Mouse (Mus musculus): ENCODE measurements around the gene Ahdc1. TPM values are rescaled to one million over a fixed set of nuclear protein-coding genes. Genes with fewer than 3 reads are reported as not detected.
A peak's percentile ranks its signal among the peaks of the same experiment; 100 is the strongest.
"Not testable (repeated sequence)": the region's sequence is repeated elsewhere in the genome, so short reads cannot be mapped to it uniquely, and the experiment has no call there.

Gene Ahdc1
- polyA plus RNA-seq, 1 experiment = 18.3 TPM

GRCm38 (mm10) chr4:133096671-133097070 is 85.6 kb downstream of the Ahdc1 start:
- not testable (repeated sequence) for DNase-seq (ENCODE audit: low read depth)

- DNase-seq (ENCODE audit: low read depth) = no peak
These were observed 90.7 kb downstream of the Ahdc1 start for GRCm38 (mm10) chr4:133101751-133102150.

- DNase-seq (ENCODE audit: low read depth) = no peak
These were observed 92.6 kb downstream of the Ahdc1 start for GRCm38 (mm10) chr4:133103525-133104193.

- DNase-seq (ENCODE audit: low read depth) = no peak
These were observed 93.1 kb downstream of the Ahdc1 start for GRCm38 (mm10) chr4:133104194-133104569.

- no peak for DNase-seq (ENCODE audit: low read depth)
These were observed 95.6 kb downstream of the Ahdc1 start for GRCm38 (mm10) chr4:133106691-133107090.

- peak; percentile 81 for DNase-seq (ENCODE audit: low read depth)
These were observed 96.8 kb downstream of the Ahdc1 start for GRCm38 (mm10) chr4:133107788-133108281.

GRCm38 (mm10) chr4:133108481-133109334 is 97.6 kb downstream of the Ahdc1 start:
- DNase-seq (ENCODE audit: low read depth) = no peak

- no peak for DNase-seq (ENCODE audit: low read depth)
These were observed 98.3 kb downstream of the Ahdc1 start for GRCm38 (mm10) chr4:133109335-133109801.

GRCm38 (mm10) chr4:133112175-133112838 is 101.2 kb downstream of the Ahdc1 start:
- DNase-seq (ENCODE audit: low read depth) = no peak

GRCm38 (mm10) chr4:133113351-133113882 is 102.4 kb downstream of the Ahdc1 start:
- DNase-seq (ENCODE audit: low read depth) = no peak

- no peak for DNase-seq (ENCODE audit: low read depth)
These were observed 103.7 kb downstream of the Ahdc1 start for GRCm38 (mm10) chr4:133114762-133115161.

- no peak for DNase-seq (ENCODE audit: low read depth)
These were observed 104.8 kb downstream of the Ahdc1 start for GRCm38 (mm10) chr4:133115721-133116429.

GRCm38 (mm10) chr4:133116756-133117470 is 105.9 kb downstream of the Ahdc1 start:
- no peak for DNase-seq (ENCODE audit: low read depth)

GRCm38 (mm10) chr4:133117556-133118411 is 106.7 kb downstream of the Ahdc1 start:
- peak; percentile 96 for DNase-seq (ENCODE audit: low read depth)

- DNase-seq (ENCODE audit: low read depth) = no peak
These were observed 107.8 kb downstream of the Ahdc1 start for GRCm38 (mm10) chr4:133118775-133119375.

GRCm38 (mm10) chr4:133119579-133119978 is 108.5 kb downstream of the Ahdc1 start:
- DNase-seq (ENCODE audit: low read depth) = no peak

GRCm38 (mm10) chr4:133120833-133121321 is 109.8 kb downstream of the Ahdc1 start:
- no peak for DNase-seq (ENCODE audit: low read depth)

GRCm38 (mm10) chr4:133121416-133121815 is 110.4 kb downstream of the Ahdc1 start:
- DNase-seq (ENCODE audit: low read depth) = no peak

Data from gonadal fat pad, adult 2 months (tissue).